Mouse (Mus musculus) naive thymus-derived CD4-positive, alpha-beta T cell, adult 2 months (primary cell): Measurements from ENCODE around the gene Lyve1.

ENCODE experiments used
- DNase-seq: peaks from one replicate; pipeline ENCODE4 v3.0.0-alpha.2; 2011; ENCODE audit warnings: low read depth

Gene Lyve1

GRCm38 (mm10) chr7:110853611-110854010 is 9.4 kb downstream of the Lyve1 start:
- DNase-seq: no peak

DNA sequence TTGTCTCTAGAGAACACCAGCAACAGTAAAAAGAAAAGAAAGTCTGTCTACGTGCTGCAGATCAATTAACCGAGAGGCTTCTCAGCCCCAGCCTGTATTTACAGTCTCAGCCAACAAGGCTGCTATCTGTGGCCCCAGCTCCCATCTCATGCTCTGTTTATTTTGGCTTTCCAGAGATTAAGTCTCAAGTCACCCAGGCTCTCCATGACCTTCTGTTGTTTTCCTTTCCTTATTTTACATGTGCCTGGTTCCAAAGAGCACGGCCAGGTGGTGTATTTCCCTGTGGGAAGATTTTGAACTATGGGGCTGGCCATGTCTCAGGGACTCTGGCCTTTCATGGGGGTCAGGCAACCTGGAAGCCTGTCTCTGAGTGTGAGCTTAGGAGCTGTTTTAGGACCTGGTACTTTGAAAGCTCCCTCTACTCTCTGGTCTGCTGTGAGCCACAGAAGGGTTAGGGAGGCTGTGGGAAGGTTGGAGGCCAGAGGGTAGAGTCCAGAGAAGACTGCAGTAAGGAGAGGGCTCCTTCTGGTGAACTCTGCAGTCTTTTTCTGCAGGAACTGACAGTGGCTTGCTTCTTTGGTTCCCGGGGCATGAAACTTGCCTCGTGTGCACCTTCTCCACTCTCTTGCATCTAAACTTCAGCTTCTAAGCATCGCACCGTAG is 11.4 kb downstream of the Lyve1 start:
- DNase-seq: no peak

DNA sequence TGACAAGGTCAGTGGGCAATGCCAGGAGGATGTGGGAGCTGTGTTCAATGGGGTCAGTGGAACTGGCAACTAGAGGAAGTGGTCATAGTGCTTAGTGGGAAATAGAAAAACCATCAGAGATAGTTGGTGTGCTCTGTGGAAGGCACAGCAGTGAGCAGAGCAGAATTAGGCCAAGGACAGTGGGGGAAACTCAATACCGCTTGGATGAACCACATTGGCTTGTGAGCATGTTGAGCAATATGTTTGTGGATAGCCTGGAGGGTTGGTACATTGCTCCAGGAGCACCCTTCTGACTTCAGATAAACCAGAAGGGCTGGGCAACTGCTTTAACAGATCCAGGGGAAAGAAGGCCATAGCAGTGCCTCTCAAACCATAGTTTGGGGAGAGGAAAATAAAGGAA is 14.7 kb downstream of the Lyve1 start:
- DNase-seq: no peak

DNA sequence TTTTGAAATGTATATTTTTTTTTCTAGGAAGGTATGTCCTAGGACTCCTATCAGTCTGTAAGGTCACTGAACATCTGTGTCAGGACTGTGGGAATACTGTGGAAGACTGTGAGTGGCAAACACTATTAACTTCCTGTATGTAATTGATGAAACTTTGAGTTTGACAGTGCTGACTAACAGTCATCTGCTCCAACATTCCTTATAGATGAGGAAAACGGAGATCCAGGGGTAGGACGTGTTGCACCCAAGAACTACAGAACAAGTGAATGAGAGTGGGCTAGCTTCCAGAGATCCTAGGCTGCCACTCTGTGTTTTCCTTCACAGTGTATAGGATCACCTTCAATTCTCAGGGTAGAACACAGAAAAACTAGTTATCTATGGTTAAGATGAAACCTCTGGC is 15.7 kb downstream of the Lyve1 start:
- no peak for DNase-seq

GRCm38 (mm10) chr7:110843916-110844874 is 18.8 kb downstream of the Lyve1 start, which contains the start of gene Rnf141:
Gene Rnf141, minus strand, starts transcription at chr7:110844457.
- DNase-seq: peak; percentile 99

DNA sequence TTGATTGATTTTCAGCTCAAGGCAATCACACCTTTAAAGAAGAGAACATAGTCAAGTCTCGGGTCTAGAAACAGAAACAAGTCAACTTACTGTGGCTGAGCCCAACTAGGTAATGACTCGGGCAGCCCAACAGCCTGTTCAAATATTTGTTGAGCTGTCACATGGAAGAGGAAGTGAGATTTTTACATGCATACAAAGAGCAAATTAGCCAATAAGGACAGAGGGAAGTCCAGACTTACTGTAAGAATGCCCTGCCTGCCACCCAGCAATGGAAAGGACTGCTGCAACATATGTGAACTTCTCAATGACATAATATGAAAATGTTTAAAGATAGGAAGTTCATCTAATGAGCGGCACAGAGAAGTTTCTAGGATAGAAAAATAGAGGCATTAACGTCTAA is 22.7 kb downstream of the Lyve1 start:
- DNase-seq: no peak

- DNase-seq: no peak
Observed at GRCm38 (mm10) chr7:110834522-110834921, 28.5 kb downstream of the Lyve1 start.

DNA sequence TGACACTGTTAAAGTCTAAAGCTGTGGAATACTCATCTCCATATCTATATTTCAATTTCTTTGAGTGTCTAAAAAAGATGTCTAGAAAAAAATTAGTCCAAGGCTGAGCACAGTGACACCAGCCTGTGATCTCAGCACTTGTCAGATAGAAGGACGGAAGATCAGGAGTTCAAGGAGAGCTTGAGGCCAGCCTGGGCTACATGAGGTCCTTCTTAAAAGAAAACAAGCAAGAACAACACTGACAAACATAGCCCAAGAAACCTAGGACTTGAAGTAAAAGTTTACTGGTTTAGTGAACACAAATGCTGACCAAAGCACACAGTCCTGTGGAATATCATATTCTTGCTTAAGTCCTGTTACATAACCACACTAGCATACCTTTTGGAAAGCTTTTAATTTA is 29.0 kb downstream of the Lyve1 start:
- no peak for DNase-seq

GRCm38 (mm10) chr7:110833024-110833423 is 30.0 kb downstream of the Lyve1 start:
- no peak for DNase-seq

DNA sequence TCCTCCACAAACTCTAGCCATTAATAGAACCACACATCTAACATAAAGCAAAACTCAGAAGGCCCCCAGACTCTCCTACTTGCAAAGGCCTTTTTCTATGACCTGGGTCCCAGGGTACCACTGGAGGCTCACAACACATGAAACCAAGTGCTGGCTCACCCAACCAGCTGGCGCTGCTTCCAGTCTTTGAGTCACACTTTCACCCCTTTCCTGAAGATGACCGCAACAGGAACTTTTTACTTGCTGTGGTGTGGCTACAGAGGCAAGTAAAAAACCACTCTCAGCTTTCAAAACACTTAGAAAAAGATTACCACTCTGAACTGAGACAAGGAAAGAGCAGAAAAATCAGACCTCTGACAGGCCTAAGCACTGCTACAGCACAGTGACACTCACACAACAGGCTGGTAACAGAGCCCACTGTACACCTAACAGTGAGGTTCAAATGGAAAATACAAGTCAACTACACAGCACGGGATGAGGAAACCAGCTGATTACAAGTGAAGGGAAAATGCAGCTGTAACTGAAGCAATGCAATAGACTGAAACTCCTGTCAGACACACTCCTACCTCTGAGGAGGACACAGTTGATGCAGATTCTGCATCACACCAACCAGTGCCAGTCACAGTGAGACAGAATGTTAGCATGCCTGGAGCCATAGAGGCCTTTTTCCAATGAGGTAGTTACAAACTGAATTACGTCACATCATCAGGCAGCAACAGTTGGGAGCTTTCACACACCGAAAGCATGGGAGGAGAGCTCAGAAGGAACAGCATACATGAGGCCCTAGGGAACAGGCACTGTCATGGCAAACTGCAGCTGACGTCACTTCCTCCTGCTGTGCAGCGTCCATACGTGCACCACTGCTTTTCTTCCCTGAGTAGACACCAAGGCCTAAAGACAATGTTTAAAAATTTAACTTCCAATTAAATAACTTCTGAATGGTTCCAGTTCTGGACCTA is 38.8 kb downstream of the Lyve1 start:
- peak; percentile 32 for DNase-seq

DNA sequence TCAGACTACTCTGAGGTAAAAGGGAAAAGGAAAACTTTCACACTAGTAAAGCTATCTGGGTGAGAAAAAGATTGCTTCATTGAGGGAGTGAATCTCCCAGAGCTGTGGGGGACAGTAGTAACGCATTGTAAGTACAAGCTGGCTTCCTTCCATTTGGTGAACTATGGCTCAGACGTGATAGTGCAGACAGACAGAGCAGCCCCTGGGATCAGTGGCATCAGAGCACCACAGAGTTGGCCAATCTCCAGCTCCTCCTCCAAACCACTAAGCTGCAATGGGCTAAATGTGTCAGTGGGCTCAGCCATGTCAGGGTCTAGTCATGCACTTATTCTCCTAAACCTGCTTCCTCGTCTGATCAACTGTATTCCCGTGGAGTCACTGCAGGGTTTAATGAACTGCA is 39.4 kb downstream of the Lyve1 start:
- no peak for DNase-seq

DNA sequence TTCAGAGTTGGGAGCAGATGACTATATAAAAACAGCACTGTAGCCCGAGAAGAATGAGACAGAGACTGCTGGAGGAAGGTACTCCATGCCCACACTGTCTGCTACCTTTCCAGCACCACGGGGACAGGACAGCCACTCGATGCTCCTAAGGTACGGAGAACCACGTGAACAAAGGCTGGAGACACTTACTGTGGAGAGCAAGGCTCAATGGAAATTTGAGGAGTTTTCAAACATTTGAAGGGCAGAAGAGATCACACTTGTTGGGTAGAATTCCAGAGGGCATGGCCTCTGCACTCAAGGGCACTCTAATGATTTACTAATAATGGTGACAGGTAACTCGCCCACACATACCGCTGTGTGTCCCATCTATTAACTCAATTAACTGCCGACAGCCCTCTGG is 40.0 kb downstream of the Lyve1 start:
- DNase-seq: no peak

DNA sequence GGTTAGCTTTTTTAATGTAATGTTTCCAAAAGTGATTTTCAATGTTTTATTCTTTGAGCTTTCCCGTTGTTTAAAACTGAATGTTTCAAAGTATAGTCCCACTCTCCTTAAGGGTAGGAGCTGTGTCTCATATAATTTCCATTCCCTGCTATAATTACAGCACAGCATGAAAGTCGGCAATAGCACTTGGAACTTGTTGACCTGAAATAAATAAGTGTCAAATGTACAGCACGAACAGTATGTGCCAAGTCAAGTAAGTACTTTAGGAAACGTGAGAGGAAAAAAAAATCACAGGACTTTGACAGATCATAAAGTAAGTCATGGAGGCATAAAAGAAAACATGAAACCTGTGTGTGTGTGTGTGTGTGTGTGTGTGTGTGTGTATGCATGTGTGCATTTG is 41.0 kb downstream of the Lyve1 start:
- no peak for DNase-seq

DNA sequence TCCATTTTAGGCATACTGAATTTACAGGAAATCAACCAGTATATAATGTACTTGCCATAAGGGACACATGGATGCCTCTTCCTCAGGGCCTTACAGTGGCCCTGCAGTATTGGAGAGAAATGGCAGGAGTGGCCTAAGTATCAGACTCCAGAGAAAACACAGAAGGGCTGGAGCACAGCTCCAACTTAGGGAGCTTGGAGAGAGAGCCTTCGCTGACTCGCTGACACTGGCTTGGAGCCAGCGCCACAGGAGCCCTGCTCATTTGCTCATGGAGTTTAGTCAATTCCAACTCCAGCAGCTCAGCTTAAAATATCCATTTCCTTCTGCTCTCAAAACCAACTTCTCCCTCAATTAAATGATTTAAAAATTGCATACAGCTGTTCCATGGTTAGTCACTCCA is 41.4 kb downstream of the Lyve1 start:
- no peak for DNase-seq

- no peak for DNase-seq
Observed at GRCm38 (mm10) chr7:110821068-110821467, 42.0 kb downstream of the Lyve1 start.

DNA sequence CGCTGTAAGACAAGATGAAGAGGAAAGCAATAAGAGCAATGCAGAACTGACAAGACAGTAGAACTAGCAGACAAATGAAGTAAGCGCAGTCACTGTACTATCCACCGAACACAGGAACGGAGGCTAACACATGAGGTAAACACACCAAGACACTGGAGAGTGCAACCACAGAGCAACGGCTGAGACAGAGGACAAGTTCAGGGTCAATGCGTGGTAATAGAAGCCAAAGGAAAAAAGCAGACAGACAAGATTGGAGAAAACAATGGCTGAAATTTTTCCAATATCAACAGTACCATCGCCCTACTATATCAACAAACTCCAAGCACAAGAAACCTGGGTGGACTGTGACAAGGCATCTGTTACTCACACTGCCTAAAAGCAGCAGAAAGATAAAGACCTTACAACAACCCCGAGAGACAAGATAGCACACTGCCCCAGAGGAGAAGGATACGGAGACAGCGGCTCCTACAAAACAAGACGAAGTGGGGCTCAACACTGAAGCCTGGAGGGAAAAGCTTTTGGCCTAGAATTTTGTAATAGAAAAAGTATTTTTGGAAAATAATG is 44.2 kb downstream of the Lyve1 start:
- DNase-seq: no peak

DNA sequence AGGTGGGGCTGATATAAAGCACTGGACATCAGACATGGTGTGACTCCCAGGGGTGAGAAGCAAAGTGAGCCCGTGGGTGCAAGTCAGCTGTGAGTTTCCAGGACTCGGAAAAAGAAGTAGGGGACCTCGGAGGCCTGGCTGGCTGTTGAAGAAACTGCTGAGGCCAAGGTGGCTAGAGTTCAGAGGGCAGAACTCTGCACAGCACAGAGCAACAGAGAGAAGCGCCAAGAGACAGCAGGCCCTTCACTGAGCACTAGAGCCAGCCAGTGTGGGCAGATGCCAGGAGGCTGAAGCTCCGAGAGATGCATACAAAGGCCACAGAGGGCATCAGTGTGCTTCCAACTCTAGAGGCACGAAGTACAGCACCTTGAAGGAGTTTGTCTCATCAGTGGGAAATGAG is 44.8 kb downstream of the Lyve1 start:
- DNase-seq: no peak

- peak; percentile 82 for DNase-seq
Observed at GRCm38 (mm10) chr7:110816037-110816436, 47.0 kb downstream of the Lyve1 start.

GRCm38 (mm10) chr7:110813983-110814382 is 49.1 kb downstream of the Lyve1 start:
- no peak for DNase-seq

GRCm38 (mm10) chr7:110811529-110811928 is 51.5 kb downstream of the Lyve1 start:
- DNase-seq: no peak

DNA sequence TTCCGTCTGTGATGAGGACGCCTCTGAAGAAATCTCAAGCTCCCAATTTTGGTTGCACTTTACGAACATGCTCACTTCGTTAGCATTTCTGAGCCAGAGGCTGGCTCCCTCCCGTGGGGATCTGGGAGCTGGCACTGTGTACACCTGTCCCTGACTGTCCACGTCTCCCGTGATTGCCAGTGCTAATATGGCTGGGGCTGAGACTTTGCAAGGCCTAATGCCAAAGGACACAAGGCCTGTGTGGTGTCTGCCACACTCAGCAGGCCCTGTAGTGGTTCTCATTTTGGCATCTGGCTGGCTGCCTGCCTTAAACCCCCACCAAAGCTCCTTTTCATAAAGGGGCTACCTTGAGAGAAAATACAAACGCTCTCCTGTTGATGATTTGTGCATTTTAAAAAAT is 52.0 kb downstream of the Lyve1 start:
- DNase-seq: no peak
